Mouse (Mus musculus) myocyte (in vitro differentiated cells): Measurements from ENCODE around the gene Cables2. TPM values are rescaled to one million over a fixed set of nuclear protein-coding genes. Genes with fewer than 3 reads are reported as not detected.

Experiments used
- H3K27me3 ChIP-seq: one replicate; pipeline ENCODE4 v1.6.1; 2011; ENCODE audit not compliant: control insufficient read depth, insufficient read depth, insufficient read length
- H3K36me3 ChIP-seq: one replicate; pipeline ENCODE4 v1.6.1; 2011; ENCODE audit not compliant: control insufficient read depth, insufficient read depth
- H3K4me2 ChIP-seq: one replicate; pipeline ENCODE4 v1.6.1; 2011; ENCODE audit warnings: low read depth, control low read depth
- H3K4me3 ChIP-seq: one replicate; pipeline ENCODE4 v1.5.1; 2011; ENCODE audit warnings: mild to moderate bottlenecking, control low read depth, moderate library complexity
- H3K79me2 ChIP-seq: one replicate; pipeline ENCODE4 v1.6.1; 2011; ENCODE audit not compliant: control insufficient read depth, insufficient read depth
- H3ac ChIP-seq: one replicate; pipeline ENCODE4 v1.6.1; 2011; ENCODE audit not compliant: control insufficient read depth, insufficient read length
- CEBPB ChIP-seq: IDR thresholded peaks from 2 replicates; pipeline ENCODE4 v1.6.1; 2011; ENCODE audit warnings: mild to moderate bottlenecking, moderate library complexity; ENCODE audit not compliant: poor library complexity, insufficient read depth, severe bottlenecking
- E2F4 ChIP-seq: IDR thresholded peaks from one replicate; pipeline ENCODE4 v1.6.1; 2011; ENCODE audit warnings: mild to moderate bottlenecking, control low read depth, moderate library complexity; ENCODE audit not compliant: insufficient read depth
- MAX ChIP-seq: IDR thresholded peaks from one replicate; pipeline ENCODE4 v1.6.1; 2011; ENCODE audit warnings: low read depth, mild to moderate bottlenecking, control low read depth
- MYOD1 ChIP-seq, 3 experiments: IDR thresholded peaks; one replicate each; pipeline ENCODE4 v1.6.1; 2011; ENCODE audit warnings: control low read depth in 2 of 3, low read depth in 2 of 3, mild to moderate bottlenecking in 2 of 3, moderate library complexity in 1 of 3; ENCODE audit not compliant: insufficient read length in 2 of 3, control insufficient read depth in 1 of 3
- MYOG ChIP-seq, 3 experiments: IDR thresholded peaks; one replicate each; pipeline ENCODE4 v1.6.1; 2011; ENCODE audit warnings: control low read depth in 2 of 3, low read depth in 2 of 3, mild to moderate bottlenecking in 2 of 3; ENCODE audit not compliant: insufficient read length in 2 of 3, control insufficient read depth in 1 of 3, insufficient read depth in 1 of 3
- POLR2A ChIP-seq: IDR thresholded peaks from one replicate; pipeline ENCODE4 v1.6.1; 2011; ENCODE audit warnings: low read depth, mild to moderate bottlenecking, control low read depth, moderate library complexity; ENCODE audit not compliant: insufficient read length
- POLR2AphosphoS2 ChIP-seq: IDR thresholded peaks from one replicate; pipeline ENCODE4 v1.6.1; 2011; ENCODE audit warnings: low read depth, control low read depth; ENCODE audit not compliant: insufficient read length
- REST ChIP-seq: IDR thresholded peaks from one replicate; pipeline ENCODE4 v1.6.1; 2011; ENCODE audit warnings: mild to moderate bottlenecking, control low read depth, moderate library complexity; ENCODE audit not compliant: insufficient read depth, insufficient read length
- SRF ChIP-seq: IDR thresholded peaks from one replicate; pipeline ENCODE4 v1.6.1; 2011; ENCODE audit warnings: low read depth; ENCODE audit not compliant: control insufficient read depth, insufficient read length
- TCF12 ChIP-seq: IDR thresholded peaks from one replicate; pipeline ENCODE4 v1.6.1; 2011; ENCODE audit warnings: mild to moderate bottlenecking, control low read depth; ENCODE audit not compliant: poor library complexity, insufficient read depth, severe bottlenecking
- TCF3 ChIP-seq: IDR thresholded peaks from one replicate; pipeline ENCODE4 v1.6.1; 2011; ENCODE audit warnings: low read depth, control low read depth; ENCODE audit not compliant: insufficient read length
- USF1 ChIP-seq: IDR thresholded peaks from one replicate; pipeline ENCODE4 v1.6.1; 2011; ENCODE audit warnings: low read depth, mild to moderate bottlenecking, control low read depth, moderate library complexity
- polyA plus RNA-seq: library from polyadenylated mRNA; unstranded; fragments of >200 nt; fragmentation: generic; extraction: Trizol; gene quantifications from one replicate; pipeline ENCODE4 v1.2.1, GENCODE M21; 2012; ENCODE audit warnings: missing spikeins

The Cables2 gene
- 6.8 TPM for polyA plus RNA-seq

DNA sequence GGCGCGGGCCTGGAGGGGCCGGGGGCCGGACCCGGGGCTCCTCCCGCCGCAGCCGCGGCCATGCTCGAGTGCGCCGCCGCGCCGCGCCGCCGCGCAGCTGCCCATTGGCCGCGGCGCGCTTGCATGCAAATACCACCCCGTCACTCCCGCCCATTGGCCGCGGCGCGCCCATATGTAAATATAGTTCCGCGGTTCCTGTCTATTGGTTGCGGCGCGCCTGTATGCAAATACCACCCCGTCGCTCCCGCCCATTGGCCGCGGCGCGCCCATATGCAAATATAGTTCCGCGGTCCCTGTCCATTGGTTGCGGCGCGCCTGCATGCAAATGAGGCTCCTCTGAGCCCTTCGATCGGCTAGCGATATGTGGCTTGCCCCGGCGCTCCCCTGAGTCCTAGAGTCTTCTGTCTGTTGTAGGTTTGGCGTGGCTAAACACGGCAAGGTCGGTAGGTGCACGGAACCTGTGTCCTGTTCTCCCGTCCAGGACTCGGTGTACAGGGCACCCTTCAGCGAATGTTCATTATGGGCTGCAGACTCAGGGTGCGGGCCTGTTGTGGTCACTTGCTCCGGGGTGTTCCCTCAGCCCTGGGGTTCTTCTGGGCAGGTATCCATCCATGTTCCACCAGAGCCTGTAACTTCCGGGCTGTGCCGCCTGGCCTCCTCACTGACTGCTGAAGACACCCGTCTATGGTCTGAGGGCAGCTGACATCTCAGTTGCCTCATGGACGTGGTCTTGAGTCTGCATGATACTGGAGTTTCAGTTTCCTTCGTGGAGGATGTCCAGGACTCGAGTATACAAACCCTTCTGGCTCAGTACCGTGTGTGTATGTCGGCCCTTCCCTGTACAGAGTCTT is at the start of gene Cables2:
Cables2 (minus strand) TSS at position 103 of the 851 bp plus-strand sequence.
- TF ChIP-seq MAX (no peak), REST (no peak), MYOD1 (IDR thresholded peaks at IDR 0.05; ENCODE audit: control insufficient read depth in 1 of 3, insufficient read length in 2 of 3, low read depth in 2 of 3) (peak in 1 of 3 experiments; percentile 52), POLR2A (peak; percentile 69), CEBPB (no peak), E2F4 (peak; percentile 4), MYOG (IDR thresholded peaks at IDR 0.05; ENCODE audit: control insufficient read depth in 1 of 3, insufficient read depth in 1 of 3, insufficient read length in 2 of 3, low read depth in 2 of 3) (no peak), USF1 (no peak), POLR2AphosphoS2 (no peak)
- Histone ChIP-seq H3K79me2 (no peaks in the 10 kb centered on the region), H3K4me3 (peak within 1 kb of the TSS; percentile 46), H3K4me2 (peak within 1 kb of the TSS; percentile 100), H3K36me3 (no peaks in the 10 kb centered on the region), H3K27me3 (peaks cover 23% of the 10 kb centered on the region), H3ac (peak within 1 kb of the TSS; percentile 15)

DNA sequence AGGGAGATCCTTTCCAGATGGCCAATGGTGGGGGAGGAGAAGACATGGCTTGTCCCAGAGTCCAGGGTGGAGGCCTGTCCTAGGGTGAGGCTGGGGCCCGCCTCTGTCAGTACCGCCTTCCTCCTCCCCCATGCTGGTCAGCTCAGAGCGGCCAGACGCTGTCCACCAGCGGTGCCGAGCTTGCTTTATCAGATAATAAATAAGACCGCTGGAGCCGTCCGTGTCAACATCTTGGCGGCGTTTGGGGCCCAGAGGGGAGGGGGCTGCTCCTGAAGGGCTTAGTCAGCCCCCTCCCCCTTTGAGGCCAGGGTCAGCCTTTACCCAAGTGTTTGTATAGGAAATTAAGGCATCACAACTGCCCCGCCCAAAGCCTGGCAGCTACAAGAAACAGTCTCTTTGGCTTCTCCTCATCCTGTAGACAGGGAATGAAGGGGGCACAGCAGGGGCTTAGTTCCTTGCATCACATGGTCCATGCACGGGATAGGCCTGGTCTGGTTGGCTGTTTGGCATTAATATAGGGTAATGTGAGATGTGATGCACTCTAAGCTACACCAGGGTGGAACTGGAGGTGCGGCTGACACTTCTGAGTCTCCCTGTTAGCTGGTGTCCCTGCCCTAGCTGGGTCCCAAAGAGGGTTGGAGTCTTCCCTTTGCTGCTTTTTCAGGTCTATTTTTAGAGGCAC is 49.5 kb upstream of the Cables2 start:
- Histone ChIP-seq H3K27me3 (peaks cover 56% of the 10 kb centered on the region), H3K4me3 (no peak overlapping the region), H3K4me2 (no peak overlapping the region), H3K36me3 (no peaks in the 10 kb centered on the region), H3ac (no peak overlapping the region), H3K79me2 (no peaks in the 10 kb centered on the region)
- TF ChIP-seq MYOG (IDR thresholded peaks at IDR 0.05; ENCODE audit: control insufficient read depth in 1 of 3, insufficient read depth in 1 of 3, insufficient read length in 2 of 3, low read depth in 2 of 3) (no peak), TCF12 (no peak), CEBPB (no peak), REST (no peak), SRF (no peak), POLR2A (no peak), E2F4 (no peak), MYOD1 (IDR thresholded peaks at IDR 0.05; ENCODE audit: control insufficient read depth in 1 of 3, insufficient read length in 2 of 3, low read depth in 2 of 3) (no peak), USF1 (no peak), TCF3 (no peak), POLR2AphosphoS2 (no peak), MAX (no peak)

DNA sequence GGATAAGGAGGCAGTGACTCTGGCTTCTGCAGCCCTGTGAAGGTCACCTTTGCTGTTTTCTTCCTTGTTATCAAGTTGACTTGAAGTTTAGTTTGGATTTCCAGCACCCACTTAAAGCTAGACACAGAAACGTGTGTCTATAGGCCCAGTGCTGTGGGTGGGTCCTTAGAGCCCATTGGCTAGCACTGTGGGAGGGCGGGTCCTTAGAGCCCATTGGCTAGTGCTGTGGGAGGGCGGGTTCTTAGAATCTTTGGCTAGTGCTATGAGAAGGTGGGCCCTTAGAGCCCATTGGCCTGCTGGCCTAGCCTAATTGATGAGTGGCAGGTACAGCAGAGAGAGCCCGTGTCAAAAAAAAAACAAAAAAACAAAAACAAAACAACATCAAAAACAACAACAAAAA is 46.9 kb upstream of the Cables2 start:
- Histone ChIP-seq H3K27me3 (peaks cover 48% of the 10 kb centered on the region), H3ac (no peak overlapping the region), H3K79me2 (no peaks in the 10 kb centered on the region)

DNA sequence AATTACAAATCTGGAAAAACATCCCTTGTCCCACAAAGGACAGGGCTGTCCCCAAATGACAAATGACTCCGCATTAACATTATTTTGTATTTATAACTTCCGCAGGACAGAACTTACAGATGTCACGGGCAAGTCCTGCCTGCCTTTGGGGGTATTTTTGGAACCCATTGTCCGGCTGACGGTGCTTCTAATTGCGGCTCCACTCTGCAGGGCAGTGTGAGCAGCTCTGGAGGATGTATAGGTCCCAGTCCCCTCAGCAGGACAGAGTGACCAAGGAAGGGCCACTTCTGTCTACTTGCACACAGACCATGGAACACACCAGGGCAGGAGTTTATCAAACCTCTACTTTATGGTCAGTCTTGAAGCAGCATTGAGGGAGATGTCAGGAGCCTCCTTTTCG is 44.3 kb upstream of the Cables2 start:
- H3K36me3 ChIP-seq, result no peaks in the 10 kb centered on the region
- TF ChIP-seq MYOD1 (IDR thresholded peaks at IDR 0.05; ENCODE audit: control insufficient read depth in 1 of 3, insufficient read length in 2 of 3, low read depth in 2 of 3) (no peak), E2F4 (no peak), POLR2AphosphoS2 (no peak), MAX (no peak), MYOG (IDR thresholded peaks at IDR 0.05; ENCODE audit: control insufficient read depth in 1 of 3, insufficient read depth in 1 of 3, insufficient read length in 2 of 3, low read depth in 2 of 3) (no peak), USF1 (no peak), CEBPB (no peak), POLR2A (no peak), TCF12 (no peak), REST (no peak), TCF3 (no peak), SRF (no peak)
- H3K4me2 ChIP-seq, result no peak overlapping the region
- H3K79me2 ChIP-seq, result no peaks in the 10 kb centered on the region
- H3ac ChIP-seq, result no peak overlapping the region
- peaks cover 32% of the 10 kb centered on the region for H3K27me3 ChIP-seq
- no peak overlapping the region for H3K4me3 ChIP-seq

More for the DNA sequence above, 46.9 kb upstream of the Cables2 start:
- no peaks in the 10 kb centered on the region for H3K36me3 ChIP-seq
- no peak overlapping the region for H3K4me2 ChIP-seq
- TF ChIP-seq TCF12 (no peak), E2F4 (no peak), TCF3 (no peak), POLR2A (no peak), MYOG (IDR thresholded peaks at IDR 0.05; ENCODE audit: control insufficient read depth in 1 of 3, insufficient read depth in 1 of 3, insufficient read length in 2 of 3, low read depth in 2 of 3) (no peak), POLR2AphosphoS2 (no peak), SRF (no peak), USF1 (no peak), MAX (no peak), MYOD1 (IDR thresholded peaks at IDR 0.05; ENCODE audit: control insufficient read depth in 1 of 3, insufficient read length in 2 of 3, low read depth in 2 of 3) (no peak), REST (no peak), CEBPB (no peak)
- no peak overlapping the region for H3K4me3 ChIP-seq
